Mouse (Mus musculus) left cerebral cortex, postnatal 25 days (tissue): ENCODE data around the gene Brip1. TPM values are rescaled to one million over a fixed set of nuclear protein-coding genes. Genes with fewer than 3 reads are reported as not detected.
"Not testable (repeated sequence)": the region's sequence is repeated elsewhere in the genome, so short reads cannot be mapped to it uniquely, and the experiment has no call there.

Experiments used
- DNase-seq, 2 experiments: peaks; one replicate each; pipeline ENCODE4 v3.0.0; 2022; ENCODE audit warnings: low spot score in 2 of 2, mixed read lengths in 1 of 2
- intact Hi-C: fragments of 180-260 bp; cut with DNase I; formaldehyde crosslinking; loops from one replicate; pipeline ENCODE4 v1.15.1; 2025
- total RNA-seq, 2 experiments: library from RNA; stranded (reverse); gene quantifications; 2 replicates each; pipeline ENCODE4 v1.2.3; 2021

Gene Brip1
- total RNA-seq, result under 1 TPM; 0.18 to 0.23 TPM

DNA sequence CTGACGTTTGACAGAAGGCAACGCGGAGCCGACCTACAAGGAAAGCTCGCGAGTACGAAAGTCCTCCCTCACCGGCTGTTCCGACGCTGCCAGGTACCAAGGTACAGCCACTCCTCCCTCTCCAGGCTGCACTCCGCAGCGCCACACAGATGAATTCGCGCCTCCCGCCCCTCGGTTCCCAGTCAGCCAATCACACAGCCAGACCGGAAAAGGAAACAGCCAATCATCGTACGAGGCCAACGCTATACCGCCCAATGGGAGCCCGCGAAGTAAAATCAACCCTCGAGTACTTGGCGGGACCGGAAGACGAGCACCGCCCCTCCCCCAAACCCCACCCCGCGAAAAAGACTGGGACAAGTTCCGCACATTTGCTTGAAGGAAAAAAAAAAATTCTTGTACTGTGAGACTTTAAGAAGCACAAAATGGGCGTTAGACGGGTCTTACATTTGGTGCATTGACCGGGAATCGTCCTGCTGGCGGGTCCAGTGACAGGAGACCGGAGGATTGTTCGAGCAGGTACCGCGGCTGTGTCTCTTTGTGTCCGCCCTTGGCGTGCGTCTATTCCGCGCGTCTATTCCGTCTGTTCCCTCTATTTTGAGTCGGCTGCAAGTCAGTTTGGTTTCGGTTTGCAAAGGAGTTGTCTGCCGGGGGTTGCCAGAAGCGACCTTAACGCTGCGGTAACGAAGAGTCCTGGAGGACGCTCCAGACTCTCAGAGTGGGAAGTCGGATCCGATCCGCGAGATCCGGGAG lies at the start of gene Brip1:
TSS of gene Brip1 (minus strand) at position 157 of the 750 bp plus-strand sequence.
- DNase-seq, result peak; percentile 89 to 96
- intact Hi-C loops, result no loop called here

DNA sequence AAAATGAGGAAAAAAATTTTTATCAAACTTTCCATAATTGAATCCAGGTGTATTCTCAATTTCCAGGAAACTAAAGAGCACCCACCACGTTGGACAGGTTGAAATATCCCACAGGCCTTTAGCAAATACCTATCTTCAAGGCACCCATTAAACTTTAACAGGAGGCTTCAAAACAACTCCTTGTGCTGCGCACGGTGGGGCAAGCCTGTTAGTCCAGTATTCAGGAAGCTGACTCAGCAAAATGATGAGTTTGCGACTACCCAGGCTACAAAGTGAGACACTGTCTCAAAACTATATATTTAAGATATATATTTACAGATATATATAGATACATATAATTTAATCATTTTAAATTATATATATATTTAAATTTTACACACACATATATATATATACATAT lies 31.5 kb upstream of the Brip1 start:
- intact Hi-C loops, result no loop called here
- DNase-seq, result no peak

DNA sequence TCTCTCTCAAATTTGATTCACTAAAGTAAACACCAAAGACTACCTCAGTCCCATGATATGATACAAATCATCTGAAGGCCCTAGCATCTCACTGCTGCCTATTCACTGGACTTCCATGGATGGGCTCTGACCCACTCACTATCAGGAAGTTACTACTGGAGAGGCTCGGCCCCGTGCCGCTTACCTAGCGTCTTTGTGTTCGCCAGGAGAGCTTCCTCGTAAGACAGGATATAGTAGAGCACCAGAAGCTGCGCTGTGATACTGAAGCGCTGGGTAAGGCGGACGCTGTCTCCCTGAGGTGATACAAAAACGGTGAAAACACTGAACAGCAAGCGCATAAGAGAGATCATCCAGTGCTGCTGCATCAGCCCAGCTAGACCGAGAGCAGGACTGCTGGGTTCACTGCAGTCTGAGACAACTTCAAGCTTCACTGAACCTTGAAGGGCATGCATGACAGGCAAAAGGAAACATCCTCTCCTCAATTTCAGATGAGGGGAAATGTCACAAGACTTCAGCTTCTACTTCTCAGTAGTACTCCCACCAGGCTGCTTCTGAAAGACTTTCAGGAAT lies 30.9 kb upstream of the Brip1 start:
- DNase-seq, result no peak
- intact Hi-C loops, result no loop called here

DNA sequence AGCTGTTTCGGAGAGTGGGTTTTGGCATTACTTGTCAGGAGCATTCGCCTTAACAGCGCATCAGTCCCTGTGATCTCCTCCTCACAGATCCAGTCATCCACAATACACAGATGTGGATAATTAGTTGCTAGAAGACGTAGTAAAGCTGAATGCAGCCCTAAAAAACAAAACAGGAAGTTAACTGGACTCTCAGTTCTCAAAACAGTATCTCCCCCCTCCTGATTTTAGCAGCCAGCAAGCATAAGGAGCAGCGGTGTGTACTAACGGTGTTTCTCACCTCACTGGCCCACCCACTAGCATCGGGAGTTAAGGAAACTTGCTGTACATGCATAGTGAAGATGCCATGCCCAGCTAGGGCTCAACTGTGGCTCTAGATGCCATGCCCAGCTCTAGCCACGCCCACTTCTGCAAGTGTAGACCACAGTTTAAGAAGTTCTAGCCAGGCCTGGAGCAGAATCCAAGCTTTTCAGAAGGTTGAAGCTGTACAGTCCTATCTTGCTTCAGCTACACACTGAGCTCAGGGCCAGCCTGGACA lies 25.7 kb upstream of the Brip1 start:
- DNase-seq, result no peak
- intact Hi-C loops, result no loop called here

DNA sequence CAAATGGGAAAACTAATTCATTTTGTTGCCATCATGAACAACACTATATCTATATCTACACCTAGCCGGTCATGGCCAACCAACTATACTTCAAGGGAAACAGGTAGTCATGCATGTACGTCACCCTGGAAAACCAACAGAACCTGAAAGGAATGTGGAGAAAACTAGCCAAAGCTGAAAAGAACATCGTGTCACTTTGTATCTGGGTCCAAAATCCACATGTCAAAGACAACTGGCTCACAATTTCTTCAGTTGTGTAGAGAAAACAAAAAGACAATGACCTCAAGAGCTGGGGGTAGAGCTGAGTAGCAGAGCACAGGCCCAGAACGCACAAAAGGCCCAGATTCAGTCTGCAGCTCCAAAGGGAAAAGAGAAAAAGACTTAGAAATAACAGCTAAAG lies 24.8 kb upstream of the Brip1 start:
- no peak for DNase-seq
- intact Hi-C loops, result no loop called here

DNA sequence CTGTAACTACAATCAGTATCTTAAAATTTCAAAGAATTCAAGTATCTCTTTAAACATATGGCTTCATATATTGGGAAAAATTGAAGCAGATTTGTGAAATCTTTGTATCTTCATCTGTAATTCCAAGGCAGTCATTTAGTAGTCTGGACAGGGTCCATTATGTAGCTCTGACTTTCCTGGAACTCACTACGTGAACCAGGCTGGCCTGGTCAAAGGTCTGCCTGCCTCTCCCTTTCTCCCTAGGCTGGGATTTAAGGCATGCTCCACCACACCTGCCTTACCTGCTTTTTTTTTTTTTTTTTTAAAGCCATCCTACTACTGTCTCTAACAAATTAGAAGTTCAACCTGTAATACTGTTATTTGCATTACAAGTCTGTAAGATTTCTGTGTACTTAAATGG lies 10.8 kb upstream of the Brip1 start:
- no peak for DNase-seq
- intact Hi-C loops, result no loop called here

DNA sequence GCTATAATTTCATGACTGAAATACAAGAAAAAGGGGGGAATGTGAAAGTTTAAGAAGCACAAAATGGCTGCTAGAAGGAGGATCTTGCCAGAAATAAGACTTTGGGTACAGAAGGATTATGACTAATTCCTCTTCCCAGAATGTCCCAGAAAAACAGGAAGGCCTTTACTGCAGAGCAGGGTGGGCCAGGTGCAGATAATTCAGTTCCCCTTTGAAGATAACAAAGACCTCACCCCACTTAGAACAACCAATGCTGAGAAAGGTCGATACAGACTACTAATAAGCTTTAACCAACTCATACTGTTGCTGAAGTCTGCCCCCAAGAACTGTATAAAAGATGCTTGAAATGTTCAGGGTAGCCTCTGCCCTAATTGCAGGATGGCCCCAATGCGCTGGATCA lies 8.1 kb upstream of the Brip1 start:
- intact Hi-C loops, result no loop called here
- DNase-seq, result no peak

DNA sequence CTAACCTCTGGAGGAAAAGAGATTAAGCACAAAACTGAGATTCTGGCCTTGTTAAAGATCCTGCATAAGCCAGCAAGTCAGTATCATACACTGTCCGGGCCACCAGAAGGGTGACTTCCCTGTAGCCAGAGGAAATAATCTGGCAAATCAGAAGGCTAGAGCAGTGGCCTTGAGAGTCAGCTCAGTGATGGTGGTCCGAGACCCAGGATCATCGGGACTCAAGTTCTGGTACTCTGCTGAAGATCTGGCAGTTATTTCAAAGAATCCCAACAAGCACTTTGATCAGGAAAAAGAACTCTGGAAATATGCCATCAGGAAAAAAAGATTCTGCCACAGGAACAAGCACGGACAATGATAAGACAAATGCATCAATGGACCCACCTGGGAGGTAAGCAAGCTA lies 4.9 kb upstream of the Brip1 start:
- intact Hi-C loops, result no loop called here
- no peak for DNase-seq

DNA sequence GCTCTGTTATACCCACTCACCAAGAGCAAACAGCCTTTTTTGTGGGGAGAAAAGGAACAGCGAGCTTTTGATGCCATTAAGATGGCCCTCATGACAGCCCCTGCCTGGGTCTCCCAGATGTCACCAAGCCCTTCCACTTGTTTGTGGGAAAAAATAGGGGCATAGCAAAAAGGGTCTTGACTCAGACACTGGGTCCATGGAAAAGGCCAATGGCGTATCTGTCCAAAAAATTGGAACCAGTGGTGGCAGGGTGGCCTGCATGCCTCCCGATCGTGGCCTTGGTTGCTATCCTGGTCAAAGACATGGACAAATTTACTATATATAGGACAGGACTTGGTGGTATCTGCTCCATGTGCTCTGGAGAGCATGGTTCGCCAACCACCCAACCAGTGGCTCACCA lies 4.0 kb upstream of the Brip1 start:
- no peak for DNase-seq
- intact Hi-C loops, result no loop called here

DNA sequence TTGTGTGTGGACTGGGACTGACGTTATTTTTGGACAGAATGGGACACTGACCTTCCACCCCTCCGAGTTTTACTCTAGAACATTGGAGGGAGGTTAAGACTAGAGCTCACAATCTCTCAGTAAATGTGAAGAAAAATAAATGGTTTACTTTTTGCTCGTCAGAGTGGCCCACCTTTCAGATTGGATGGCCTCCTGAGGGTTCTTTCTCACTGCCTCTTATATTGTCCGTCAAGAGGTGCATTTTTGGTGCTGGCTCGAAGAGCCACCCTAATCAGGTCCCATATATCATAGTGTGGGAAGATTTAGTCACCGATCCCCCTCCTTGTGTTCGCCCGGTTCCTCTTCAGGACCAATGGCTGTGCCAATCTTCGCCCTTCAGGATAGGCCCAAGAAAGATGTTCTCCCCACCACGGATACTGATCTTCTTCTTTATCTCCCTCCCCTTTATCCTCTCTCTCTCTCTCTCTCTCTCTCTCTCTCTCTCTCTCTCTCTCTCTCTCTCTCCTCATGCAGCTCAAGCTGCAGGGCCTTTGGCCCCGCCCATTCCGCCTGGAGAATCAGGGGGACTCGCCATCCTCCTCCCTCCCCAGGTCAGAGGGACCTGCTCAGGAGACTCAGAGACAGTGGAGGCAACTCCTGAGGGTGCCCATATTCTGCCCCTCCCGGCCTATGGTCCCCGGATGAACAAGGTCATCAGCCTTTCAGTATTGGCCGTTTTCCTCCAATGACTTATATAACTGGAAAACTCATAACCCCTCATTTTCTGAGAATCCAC lies 1.1 kb upstream of the Brip1 start:
- intact Hi-C loops, result no loop called here
- DNase-seq, result no peak

DNA sequence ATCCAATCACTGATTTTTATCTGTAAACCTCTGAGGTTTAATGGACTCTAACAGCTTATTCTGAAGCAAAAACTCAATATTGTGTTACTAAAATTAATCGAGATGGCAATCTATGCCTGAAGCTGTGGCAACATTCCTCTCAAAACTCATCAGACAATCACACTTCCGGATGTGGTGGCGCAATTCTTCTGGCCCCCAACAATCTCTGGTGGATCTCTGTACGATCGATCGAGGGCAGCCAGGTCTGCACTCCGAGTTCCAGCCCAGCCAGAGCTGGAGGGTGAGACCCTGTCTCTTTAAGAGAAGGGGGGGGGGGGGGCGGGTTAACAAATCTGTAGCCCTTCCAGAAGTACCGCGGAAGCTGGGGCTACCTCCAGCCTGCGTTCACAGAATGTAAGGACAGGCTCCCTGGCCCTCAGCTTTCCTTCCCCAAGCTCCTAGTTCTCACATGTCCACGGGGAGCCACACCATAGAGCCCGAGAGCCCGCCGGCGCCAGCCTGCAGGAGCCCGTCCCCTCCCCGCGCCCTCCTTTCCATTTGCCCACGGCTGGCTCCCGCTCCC lies 452 bp downstream of the Brip1 start:
- intact Hi-C loops, result no loop called here
- no peak for DNase-seq

DNA sequence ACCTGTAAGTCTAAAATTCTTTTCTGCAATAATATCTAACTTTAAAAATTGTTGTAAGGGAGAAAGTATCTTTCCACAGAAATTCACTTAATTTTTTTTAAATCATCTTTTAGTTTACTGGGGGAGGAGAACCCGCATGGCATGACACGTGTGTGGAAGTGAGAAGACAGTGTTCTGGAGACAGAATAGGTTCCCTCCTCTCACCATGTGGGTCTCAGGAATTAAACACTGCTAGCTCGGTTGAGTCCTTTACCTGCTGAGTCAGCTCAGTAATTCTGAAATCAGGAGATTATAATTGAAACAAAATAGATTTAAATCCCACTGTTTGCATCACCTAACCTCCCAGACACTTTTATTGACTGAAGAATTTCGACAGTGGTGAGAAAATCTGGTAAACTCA lies 1.3 kb downstream of the Brip1 start:
- intact Hi-C loops, result no loop called here

DNA sequence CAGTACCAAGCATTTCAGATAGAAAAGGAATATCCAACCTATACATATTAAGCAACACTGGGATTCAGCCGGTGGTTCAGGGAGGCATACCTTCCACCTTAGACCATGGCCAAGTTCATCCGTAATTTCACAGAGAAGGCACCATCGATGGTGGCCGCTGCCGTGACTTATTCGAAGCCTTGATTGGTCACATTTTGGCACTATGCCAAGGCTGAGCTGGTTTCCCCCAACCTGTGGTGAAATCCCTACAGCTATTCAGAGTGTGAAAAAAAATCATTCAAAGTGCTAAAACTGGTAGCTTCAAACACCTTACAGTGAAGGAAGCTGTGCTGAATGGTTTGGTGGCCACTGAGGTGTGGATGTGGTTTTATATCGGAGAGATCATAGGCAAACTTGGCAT lies 15.8 kb downstream of the Brip1 start:
- intact Hi-C loops, DNase-seq: not testable (repeated sequence)

More for the DNA sequence above, 1.3 kb downstream of the Brip1 start:
- no peak for DNase-seq

DNA sequence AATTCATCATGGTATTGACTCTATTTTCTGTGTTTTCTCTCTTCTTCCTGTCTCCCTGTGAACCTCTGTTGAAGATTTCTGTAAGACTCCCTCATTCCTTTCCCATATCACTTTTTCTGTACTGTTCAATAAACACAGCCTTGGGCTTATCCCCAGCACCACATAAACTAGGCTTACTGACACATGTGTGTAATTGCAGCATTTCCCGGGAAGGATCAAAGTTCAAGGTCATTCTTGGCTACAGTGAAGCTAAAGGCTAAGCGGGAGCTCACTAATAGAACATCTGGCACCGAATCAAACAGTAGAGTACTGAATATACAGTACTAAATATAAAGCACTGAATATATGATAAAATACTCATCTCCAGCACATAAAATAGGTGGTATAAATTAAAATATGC lies 25.2 kb downstream of the Brip1 start:
- intact Hi-C loops, result no loop called here
- no peak for DNase-seq

DNA sequence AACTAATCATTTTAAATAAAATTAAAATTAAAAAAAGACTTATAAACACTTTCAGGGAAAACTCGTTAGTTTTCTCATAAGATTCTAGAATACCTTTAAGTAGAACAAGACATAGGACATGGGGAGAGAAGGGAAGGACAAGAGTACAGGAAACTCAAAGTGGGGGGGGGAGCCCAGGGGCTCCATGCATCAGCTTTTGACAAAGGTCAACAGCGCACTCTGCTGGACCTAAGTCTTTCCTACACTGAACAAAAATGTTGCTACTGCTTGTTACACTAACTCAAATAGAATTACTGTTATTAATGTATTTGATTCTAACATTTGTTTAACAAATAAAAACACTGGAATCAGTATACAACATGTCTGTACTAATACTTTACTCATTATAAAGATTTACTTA lies 26.8 kb downstream of the Brip1 start:
- DNase-seq, result peak; percentile 28 to 35
- intact Hi-C loops, result loop anchor here (5.0 kb wide), 4 partner anchors 107 to 792 kb away; no protein-coding TSS in a partner anchor

DNA sequence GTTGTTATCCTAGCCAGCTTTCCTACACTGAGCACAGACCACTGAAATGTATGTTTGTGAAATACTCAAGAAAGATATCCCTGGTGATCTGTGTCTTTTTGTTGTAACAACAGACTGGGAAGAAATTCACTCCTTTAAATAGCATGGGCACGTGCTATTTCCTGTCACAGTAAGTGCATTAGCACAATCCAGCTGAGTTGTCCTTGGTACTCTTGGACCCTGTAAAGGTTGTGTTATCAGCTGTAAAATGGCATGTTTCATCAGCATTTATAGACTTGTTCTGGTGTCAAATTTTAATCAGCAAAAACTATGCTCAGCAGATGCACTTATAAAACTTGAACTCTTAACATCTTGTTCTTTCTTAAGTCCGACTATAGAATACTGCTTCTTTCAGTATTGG lies 30.2 kb downstream of the Brip1 start:
- intact Hi-C loops, result loop anchor here (5.0 kb wide), 4 partner anchors 103 to 788 kb away; no protein-coding TSS in a partner anchor
- DNase-seq, result no peak

DNA sequence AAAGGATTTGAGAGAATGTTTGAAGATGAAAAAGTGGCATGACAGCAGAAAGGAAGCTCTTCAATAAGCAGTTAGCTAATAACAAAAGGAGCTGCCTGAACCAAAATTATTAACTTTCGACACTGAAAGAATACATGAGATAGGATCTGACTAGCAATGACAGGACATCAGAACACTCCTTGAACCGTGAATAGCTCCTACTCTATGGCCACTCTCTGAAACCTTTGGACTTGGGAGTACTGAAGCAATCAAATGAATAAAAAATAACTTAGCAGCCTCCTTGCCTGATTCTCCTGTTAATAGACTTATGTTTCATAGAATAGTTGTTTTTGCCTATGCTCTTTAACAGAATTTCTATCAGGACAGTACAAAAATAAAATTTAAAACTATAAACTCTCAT lies 40.7 kb downstream of the Brip1 start:
- intact Hi-C loops, result no loop called here
- no peak for DNase-seq

DNA sequence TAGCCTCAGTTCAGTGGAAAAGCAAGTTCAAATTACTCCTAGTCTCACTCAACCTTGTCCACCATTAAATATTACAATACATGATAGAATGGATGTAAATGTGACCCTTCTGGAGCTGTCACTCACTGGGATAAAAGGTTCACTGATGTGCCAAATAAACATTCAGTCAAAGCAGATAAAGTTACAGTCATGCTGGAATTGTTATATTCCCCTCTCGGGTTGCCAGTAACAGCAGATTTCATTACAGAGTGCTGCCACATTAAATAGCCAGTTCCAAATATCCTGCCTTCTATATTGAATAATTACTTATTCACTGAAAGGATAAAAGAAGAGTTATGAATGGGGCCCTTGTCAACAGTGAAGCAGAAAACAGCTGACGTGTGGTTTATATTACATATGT lies 42.0 kb downstream of the Brip1 start:
- intact Hi-C loops, result no loop called here
- DNase-seq, result no peak

DNA sequence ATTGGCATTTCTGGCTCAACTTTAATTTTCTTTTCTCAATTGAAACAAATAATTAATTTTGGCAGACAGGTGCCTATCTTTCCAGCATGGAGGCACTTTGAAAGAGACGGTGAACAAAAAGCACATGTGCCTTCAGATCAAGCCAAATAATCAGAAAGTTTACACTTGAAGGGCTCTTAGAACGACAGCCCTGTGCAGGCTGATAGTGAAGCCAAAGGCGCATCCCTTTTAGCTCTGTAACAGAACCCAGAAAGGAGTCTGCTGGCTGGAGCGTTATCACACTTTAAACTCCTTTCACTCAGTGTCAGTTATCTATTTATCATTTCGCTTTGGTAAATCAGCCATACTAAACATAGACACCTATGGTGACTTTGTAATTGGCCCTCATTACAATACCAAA lies 45.4 kb downstream of the Brip1 start:
- intact Hi-C loops, result no loop called here
- DNase-seq, result no peak

DNA sequence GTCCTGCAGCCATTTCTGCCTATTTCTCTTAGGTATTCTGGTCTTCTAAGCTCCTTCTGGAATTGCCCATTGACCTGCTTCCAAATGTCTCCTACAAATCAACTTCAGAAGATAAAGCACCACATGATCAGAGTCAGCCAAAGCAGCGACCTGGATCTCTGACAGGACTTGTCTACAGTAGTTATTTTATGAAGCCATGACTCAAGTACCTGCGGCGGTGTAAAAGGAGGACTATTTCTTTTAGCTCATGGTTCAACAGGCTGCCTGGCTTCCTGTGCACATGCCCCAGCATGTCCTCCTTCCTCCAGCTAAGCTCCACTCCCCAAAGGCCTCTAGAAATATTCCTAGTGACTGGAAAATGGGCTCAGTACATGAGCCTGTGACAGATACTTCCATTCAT lies 69.7 kb downstream of the Brip1 start:
- intact Hi-C loops, result no loop called here

More for the DNA sequence above, 69.7 kb downstream of the Brip1 start:
- DNase-seq, result no peak
